Mouse (Mus musculus): ENCODE measurements at regions not wholly inside any gene's neighbourhood (a gene's known extent, or its start where the extent isn't known, plus 50 kb on each side); places are given as distances from the start of the nearest gene placed in this dataset.

- TF ChIP-seq CTCF (IDR thresholded peaks at IDR 0.05; ENCODE audit: control insufficient read depth, insufficient read depth, low read length) (no peak), POLR2A (IDR thresholded peaks at IDR 0.05; ENCODE audit: borderline replicate concordance, control insufficient read depth, low read depth, low read length) (no peak)
These were observed 116.6 kb upstream of the Six2 start for GRCm38 (mm10) chr17:85804631-85805030.
